Mouse (Mus musculus): Measurements from ENCODE around the gene Mcoln3. TPM values are rescaled to one million over a fixed set of nuclear protein-coding genes. Genes with fewer than 3 reads are reported as not detected.

Mcoln3 gene
- polyA plus RNA-seq, 1 experiment from 2014 or later = 8.9 TPM

Other genes with a start within 250 kb of the Mcoln3 start
- gene Bcl10, start 194.6 kb upstream of the Mcoln3 start, polyA plus RNA-seq (2014; fragmentation: Nextera tagmentation; extraction: Ambion mirVana) = 52.5 and 54.5 TPM in 2 replicates
- 55.7 and 63.5 TPM in 2 replicates for gene 2410004B18Rik, start 179.4 kb upstream of the Mcoln3 start, polyA plus RNA-seq (2014; fragmentation: Nextera tagmentation; extraction: Ambion mirVana)
- gene Syde2, start 129.6 kb upstream of the Mcoln3 start, polyA plus RNA-seq (2014; fragmentation: Nextera tagmentation; extraction: Ambion mirVana) = 2.3 and 2.6 TPM in 2 replicates
- gene Wdr63, start 9.3 kb upstream of the Mcoln3 start, polyA plus RNA-seq (2014; fragmentation: Nextera tagmentation; extraction: Ambion mirVana) = 0.44 TPM in 1 of 2 replicates, not detected in the other
- 0.74 and 1.1 TPM in 2 replicates for gene Mcoln2, start 32.4 kb downstream of the Mcoln3 start, polyA plus RNA-seq (2014; fragmentation: Nextera tagmentation; extraction: Ambion mirVana)
- gene Lpar3, start 103.5 kb downstream of the Mcoln3 start, polyA plus RNA-seq (2014; fragmentation: Nextera tagmentation; extraction: Ambion mirVana) = 0.27 and 0.83 TPM in 2 replicates